Mouse (Mus musculus) CH12.LX (cell line): ENCODE measurements around the gene Smcr8.

Source experiments
- CTCF ChIP-seq, 2 experiments: IDR thresholded peaks in 1 of 2; conservative IDR thresholded peaks in 1 of 2; 2 replicates each; pipeline ENCODE4 v1.5.1; 2011 to 2012; ENCODE audit warnings: low read depth in 2 of 2, low read length in 2 of 2, improper control_type of control experiment in 1 of 2, inconsistent platforms in 1 of 2, mild to moderate bottlenecking in 1 of 2, moderate library complexity in 1 of 2
- EP300 ChIP-seq: IDR thresholded peaks from 2 replicates; pipeline ENCODE4 v1.6.1; 2011; ENCODE audit warnings: low read length, improper control_type of control experiment
- HCFC1 ChIP-seq: IDR thresholded peaks from 2 replicates; pipeline ENCODE4 v1.6.1; 2012; ENCODE audit warnings: low read depth, mild to moderate bottlenecking, inconsistent platforms, low read length, improper control_type of control experiment
- KAT2A ChIP-seq: IDR thresholded peaks from 2 replicates; pipeline ENCODE4 v1.6.1; 2012; ENCODE audit warnings: low read length, improper control_type of control experiment, inconsistent platforms; ENCODE audit not compliant: insufficient replicate concordance
- MAX ChIP-seq: IDR thresholded peaks from 2 replicates; pipeline ENCODE4 v1.6.1; 2011; ENCODE audit warnings: low read length, improper control_type of control experiment
- MYC ChIP-seq: IDR thresholded peaks from 2 replicates; pipeline ENCODE4 v1.6.1; 2011; ENCODE audit warnings: low read depth, mild to moderate bottlenecking, improper control_type of control experiment, low read length
- POLR2A ChIP-seq: IDR thresholded peaks from 2 replicates; pipeline ENCODE4 v1.6.1; 2011; ENCODE audit warnings: low read depth, mild to moderate bottlenecking, improper control_type of control experiment, low read length
- POLR2AphosphoS2 ChIP-seq: IDR thresholded peaks from 2 replicates; pipeline ENCODE4 v1.6.1; 2011; ENCODE audit warnings: low read depth, low read length, improper control_type of control experiment
- TCF12 ChIP-seq: IDR thresholded peaks from 2 replicates; pipeline ENCODE4 v1.6.1; 2014; ENCODE audit warnings: low read depth, mild to moderate bottlenecking, inconsistent platforms, low read length, improper control_type of control experiment
- USF1 ChIP-seq: IDR thresholded peaks from 2 replicates; pipeline ENCODE4 v1.6.1; 2014; ENCODE audit warnings: low read depth, mild to moderate bottlenecking, inconsistent platforms, low read length, improper control_type of control experiment
- ZC3H11A ChIP-seq: IDR thresholded peaks from 2 replicates; pipeline ENCODE4 v1.6.1; 2012; ENCODE audit warnings: low read depth, mild to moderate bottlenecking, inconsistent platforms, low read length, improper control_type of control experiment

DNA sequence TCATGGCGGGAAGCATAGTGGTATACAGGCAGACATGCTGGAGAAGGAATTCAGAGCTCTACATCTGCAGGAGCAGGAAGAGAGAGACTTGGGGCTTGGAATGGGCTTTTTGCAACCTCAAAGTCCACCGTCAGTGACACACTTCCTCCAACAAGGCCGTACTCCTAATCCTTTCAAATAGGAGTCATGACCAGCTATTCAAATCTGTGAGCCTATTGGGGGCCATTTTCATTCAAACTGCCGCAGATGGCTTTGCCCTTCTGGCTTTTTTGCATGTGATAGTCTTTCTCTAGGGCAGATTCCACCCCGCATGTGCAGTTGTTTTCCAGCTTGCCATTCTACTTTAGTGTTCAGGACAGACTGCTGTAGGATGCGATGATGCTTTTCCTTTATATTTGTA, 59.6 kb downstream of the Smcr8 start:
- TF ChIP-seq KAT2A: no peak
- TF ChIP-seq EP300: no peak
- TF ChIP-seq ZC3H11A: no peak
- no peak for TF ChIP-seq HCFC1
- TF ChIP-seq POLR2A: no peak
- TF ChIP-seq MYC: no peak
- TF ChIP-seq CTCF (conservative IDR thresholded peaks at IDR 0.05 in 1 of 2, IDR thresholded peaks at IDR 0.05 in 1 of 2; ENCODE audit: low read depth in 2 of 2, low read length in 2 of 2): no peak
- TF ChIP-seq USF1: no peak
- no peak for TF ChIP-seq MAX
- no peak for TF ChIP-seq TCF12
- TF ChIP-seq POLR2AphosphoS2: no peak
